Mouse (Mus musculus): ENCODE measurements around the gene Dlg5.

Gene Dlg5

DNA sequence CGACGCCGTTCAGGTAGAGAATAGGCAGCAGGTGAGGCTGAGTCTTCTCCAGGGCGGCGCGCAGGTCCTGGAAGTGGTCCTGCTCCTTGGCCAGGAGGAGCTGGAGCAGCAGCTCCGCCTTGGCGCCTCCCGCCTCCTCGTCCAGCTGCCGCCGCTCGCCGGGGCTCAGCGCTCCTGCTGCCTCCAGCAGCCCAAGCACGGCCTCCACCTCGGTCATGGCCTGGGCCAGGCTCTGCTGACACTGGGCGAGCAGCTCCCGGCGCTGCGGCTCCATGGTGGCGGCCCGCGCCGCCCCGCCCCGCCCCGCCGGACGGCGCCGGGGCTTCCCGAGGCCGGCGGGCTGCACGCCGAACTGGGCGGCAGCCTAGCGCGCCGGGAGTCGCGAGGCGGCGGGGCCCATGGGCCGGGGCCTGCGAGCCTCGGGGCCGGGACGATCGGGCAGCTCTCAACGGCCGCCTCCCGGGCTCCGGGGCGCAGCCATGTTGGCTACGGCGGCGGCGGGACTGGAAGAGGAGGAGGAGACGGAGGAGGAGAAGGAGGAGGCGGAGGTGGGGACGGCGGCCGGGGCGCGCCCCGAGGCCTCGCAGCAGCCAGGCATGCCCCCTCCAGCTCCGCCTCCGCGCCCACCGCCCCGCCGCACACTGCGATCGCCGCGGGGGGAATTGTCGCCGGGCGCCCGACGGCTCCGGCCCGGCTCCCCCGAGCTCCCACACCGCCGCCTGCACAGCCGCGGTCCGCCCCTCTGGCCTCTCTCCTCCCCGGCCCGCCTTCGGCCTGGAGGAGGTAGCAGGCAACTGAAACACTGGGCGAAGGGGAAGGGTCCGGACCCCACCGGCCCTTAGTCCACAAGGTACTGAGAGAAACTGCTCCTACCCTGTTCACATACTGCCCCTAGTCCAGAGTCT lies at the start of gene Dlg5:
TSS of gene Dlg5 (minus strand) at position 744 of the 905 bp plus-strand sequence.
- DNase-seq, result peak; percentile 56

GRCm38 (mm10) chr14:24293631-24294030 lies 47.9 kb upstream of the Dlg5 start:
- no peak for DNase-seq

DNA sequence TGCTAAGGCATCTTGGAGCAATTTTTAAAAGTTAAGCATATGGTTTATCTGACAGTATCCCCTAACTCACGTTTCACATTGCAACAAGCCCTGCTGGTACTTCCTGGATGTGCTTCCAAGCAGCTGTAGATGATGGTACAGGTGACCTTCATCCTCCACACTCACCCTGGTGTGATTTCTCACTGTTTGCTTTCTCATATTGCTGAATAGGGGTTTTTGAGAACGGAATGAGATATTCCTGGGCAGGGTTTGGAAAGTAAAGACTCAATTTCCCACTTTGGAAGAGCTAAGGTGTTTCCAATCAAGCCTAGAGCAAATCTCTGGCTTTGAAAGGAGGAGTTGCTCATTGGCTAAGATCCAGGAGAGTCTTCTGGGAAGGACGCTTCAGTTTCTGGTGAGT lies 47.2 kb upstream of the Dlg5 start, which contains the start of gene E330034G19Rik:
TSS of gene E330034G19Rik (plus strand) at position 301 of the 400 bp plus-strand sequence.
- DNase-seq, result no peak

DNA sequence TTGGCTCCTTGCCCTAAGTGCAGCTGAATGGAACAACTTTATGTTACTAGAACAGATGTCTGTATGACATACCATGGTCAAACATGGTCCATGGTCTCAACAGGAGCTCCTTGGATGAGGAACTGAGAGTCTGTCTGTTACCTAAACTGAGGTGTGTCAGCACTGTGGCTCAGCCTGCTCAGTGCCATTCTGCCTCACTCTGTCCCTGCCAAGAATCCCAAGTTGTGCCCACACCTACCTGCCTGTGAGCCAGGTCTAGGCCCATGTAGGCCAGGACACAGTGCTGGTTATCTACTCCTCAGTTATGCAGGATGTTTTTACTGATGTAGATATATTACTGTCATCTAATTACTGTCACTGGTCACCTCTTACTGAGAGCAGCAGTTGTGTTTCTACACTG lies 45.0 kb upstream of the Dlg5 start:
- DNase-seq, result no peak

DNA sequence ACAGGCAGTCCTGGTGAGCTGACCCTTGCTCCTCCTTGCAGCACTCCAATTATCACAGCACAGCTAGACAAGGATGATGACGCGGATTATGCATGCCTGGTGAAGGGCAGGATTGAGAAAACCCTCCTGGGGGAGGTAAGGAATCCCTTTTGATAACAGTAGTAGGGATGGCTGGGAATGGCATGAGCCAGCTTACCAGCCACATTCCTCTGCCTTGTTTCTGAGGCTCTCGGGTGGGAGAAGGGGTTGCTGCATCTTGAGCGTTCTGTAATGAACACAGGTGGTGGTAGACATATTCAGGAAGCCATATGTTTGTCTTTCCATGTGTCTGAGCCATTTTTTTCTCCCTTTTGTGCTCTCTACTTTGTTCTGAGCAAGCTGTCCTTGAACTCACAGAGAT lies 40.4 kb upstream of the Dlg5 start:
- DNase-seq, result no peak

DNA sequence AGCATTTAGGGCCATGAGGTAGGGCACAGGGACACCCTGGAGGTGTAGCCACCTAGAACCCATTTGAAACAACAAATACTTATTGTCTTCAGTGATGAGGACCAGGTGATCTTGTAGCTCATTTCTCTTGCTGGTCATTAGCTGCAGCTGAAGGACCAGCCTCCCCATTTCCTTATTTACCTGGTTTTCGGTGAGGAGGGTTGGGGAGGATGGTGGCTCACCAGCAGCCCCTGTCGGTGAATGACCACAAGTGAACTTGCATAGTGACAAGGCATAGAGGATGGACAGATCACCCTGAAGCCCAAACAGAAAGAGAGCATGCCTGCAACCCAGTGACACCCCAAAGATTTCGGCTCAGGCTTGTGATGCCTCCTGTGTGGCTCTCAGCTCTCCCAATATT lies 36.6 kb upstream of the Dlg5 start:
- DNase-seq, result no peak

- no peak for DNase-seq
Measured at GRCm38 (mm10) chr14:24281278-24281677, 35.6 kb upstream of the Dlg5 start.

DNA sequence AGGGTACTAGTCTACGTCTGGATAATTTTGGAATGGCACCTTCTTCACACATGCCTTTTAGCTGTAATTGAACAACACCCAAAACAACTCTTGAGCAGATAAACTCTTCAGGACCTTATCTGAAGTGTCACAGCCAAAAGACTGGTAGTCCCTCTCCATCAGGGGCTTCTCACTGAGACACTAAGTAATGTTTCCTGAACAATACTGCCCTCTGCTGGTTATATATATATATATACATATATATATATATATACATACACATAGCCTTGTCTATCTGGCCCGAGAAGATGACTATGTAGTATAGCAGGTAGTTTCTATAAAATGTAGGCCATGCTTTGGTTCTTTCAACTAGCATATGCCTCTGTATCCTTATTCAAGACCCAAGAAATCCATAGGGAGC lies 29.8 kb upstream of the Dlg5 start:
- no peak for DNase-seq

DNA sequence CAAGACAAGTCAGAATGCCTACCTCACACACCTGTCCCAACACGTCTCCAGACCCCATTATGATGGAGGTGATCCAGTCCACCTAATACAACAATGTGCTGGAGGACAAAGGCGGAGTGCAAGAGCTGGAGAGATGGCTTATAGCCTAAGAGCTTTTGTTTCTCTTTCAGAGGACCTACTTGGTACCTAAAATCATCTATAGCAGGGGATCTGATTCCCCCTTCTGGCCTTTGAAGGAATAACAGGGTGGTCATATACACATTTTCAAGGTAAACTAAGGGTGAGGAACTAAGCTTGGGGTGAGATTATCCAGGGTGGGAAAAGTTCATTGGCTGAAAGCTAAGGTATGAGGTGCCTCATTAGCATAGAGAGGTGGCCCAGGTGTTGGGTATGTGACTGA lies 27.9 kb upstream of the Dlg5 start:
- no peak for DNase-seq

DNA sequence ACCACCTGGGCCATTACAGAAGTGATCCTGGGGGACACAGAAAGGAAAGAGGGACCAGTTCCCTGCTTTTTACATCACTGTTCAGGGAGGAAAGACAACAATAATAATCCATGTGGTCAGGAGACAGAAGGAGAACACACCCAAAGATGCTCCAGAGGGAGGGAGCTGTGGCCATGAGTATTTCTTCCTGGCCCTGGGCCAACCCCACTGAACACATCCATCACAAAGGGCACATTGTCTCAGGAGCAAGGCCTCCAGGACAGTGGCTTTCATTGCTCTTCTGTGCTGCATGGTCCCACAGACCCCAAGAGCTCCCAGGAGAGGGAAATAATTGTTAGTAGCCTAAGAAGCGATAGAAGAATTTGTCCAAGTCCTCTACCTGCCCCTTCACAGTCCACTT lies 23.9 kb upstream of the Dlg5 start:
- no peak for DNase-seq

- DNase-seq, result peak; percentile 25
Measured at GRCm38 (mm10) chr14:24262915-24263314, 17.2 kb upstream of the Dlg5 start.

- DNase-seq, result no peak
Measured at GRCm38 (mm10) chr14:24262382-24262781, 16.7 kb upstream of the Dlg5 start.

DNA sequence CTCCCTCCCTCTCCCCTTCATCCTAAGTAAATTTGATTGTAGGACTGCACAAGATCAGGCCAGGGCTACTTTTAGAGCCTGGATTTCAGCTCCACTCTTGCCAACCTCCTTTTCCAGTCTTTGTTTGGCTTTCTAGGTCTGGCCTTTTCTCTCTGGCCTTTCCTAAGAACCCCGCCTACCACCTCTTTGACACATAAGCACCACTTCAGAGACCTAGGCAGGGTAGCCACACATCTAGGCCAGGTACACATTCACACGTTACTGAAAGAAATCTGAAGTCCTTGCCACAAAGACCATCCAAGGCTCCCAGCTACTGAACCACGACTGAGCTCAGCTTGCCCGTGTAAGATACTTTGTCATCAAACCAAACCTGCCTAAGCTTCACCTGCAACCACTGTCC lies 14.7 kb upstream of the Dlg5 start:
- DNase-seq, result no peak

DNA sequence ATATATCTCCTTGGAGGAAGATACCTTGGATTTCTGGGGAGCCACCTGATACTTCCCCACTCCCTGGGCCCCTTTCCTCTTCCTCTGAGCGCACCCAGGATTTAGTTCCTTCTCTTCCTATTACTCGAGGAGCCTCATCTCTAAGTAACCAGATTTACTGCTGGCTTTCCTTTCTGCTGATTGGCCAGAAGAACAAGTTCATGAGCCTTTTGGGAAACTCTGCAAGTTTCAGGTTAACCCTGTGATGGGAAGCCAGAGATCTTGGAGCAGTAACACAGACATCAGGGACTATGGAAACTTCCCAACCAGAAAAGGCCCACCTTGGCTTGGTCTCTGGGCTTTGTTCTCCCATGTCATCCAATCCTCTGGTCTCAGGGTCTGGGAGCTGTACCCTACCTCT lies 10.2 kb upstream of the Dlg5 start:
- DNase-seq, result no peak

- DNase-seq, result no peak
Measured at GRCm38 (mm10) chr14:24253611-24254202, 8.0 kb upstream of the Dlg5 start.

- DNase-seq, result no peak
Measured at GRCm38 (mm10) chr14:24251326-24251725, 5.6 kb upstream of the Dlg5 start.

- DNase-seq, result no peak
Measured at GRCm38 (mm10) chr14:24249926-24250325, 4.2 kb upstream of the Dlg5 start.

DNA sequence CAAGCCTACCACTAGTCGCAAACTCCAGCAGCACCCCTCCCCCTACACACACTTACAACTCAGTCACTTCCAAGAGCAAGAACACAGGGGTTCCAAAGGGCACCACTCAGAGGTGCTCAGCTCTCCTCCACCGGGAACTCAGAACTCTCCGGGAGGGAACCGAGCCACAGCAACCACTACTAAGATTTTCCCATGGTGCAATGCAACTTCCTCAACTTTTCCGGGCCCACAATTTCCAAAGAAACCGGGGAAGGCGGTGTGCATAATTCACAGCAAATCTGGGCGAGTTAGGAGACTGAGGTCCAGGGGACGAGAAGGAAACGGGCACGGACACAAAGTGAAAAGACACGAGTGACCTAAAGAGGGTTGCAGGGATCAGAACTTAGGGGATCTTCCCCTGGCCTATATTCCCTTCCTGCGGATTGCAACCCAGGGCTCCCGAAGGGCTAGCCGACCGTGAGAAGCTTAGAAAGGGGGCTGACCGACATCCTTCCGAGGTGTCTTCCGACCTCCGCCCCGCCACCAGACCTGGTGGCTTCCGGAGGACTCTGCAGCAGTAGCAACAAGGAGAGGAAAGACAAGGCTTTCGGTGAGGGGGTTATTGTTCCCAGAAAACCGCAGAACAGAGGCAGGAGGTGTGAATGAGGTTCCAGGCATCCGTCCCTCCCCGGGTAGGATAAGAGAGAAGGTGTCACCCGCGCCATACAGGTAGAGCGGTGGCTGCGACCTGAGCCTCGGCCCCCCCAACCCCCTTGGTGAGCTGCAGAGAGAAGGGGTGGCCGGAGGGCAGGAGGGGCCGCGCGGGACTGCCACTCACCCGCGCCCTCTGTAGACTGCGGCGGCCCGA lies 1.2 kb downstream of the Dlg5 start:
- DNase-seq, result peak; percentile 21

DNA sequence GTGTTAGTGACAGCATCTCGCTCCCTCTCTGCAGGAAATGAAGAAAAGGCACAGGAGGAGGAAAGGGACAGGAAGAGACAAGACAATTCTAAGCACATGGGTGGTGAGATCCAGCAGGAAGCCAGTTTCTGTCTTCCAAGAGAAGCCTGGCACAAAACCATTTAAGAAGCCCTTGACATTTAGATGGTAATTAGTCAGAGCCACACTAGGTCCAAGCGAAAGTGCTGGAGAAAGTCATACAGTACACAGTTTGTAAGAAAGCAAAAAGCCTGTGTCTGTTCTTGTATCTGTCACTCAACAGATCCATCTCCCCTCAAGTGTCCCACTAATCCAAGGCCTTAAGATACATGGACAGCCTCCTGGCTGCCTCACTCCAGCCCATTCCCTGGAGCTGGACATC lies 3.7 kb downstream of the Dlg5 start:
- no peak for DNase-seq

DNA sequence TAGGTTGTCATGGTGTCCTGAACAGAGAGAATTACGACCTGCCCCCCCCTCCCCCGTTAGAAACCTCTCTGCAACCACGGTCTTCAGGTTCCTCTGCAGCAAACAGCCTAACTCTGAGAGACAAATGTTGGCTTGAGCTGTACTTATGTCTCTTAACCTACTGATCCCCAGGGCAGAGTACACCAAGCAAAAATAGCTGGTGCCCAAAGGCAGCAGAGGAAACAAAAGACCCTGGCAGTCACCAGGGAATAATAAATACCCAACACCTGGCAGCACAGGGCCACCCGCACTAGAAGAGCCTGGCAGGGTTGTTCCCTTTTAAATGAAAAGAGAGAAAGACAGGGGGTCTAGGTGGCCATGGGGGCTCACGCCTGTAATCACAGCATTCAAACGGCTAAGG lies 4.9 kb downstream of the Dlg5 start:
- no peak for DNase-seq

DNA sequence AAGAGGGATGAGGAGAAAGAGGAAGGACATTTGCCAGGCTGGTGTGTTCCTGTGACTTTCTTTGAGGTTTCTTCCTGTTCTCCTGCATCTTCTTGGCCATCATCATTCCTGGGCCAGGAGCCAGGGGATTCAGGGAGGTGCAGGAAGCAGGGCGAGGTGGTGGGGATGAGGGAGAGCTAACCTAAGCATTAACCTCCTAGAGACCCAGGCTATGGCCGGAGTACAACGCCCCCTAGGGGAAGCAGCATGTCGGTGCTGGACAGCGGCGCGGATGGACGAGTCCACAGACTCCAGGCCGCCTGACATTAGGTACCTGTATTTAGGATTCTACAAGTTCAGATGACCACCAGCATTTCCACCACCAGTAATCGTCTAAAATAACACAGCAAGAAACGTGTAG lies 6.1 kb downstream of the Dlg5 start:
- no peak for DNase-seq

GRCm38 (mm10) chr14:24235954-24236353 lies 9.8 kb downstream of the Dlg5 start:
- DNase-seq, result no peak

DNA sequence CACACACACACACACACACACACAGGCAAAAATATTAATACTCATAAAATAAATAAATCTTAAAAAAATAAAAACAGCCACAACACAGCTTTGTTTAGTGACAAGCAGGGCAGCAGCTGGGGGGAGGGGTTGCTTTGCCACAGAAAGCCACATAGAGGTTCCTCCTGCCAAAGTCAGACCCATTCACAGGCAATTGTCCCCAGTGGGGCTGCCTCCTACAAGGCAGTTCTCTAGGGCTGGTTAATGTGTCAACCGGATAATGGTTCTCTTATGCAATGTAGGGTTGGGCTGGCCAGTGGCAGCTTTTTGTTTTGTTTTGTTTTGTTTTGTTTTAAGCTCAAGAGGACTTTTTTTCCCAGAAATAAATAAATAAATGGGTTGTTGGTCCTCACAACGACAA lies 11.3 kb downstream of the Dlg5 start:
- DNase-seq, result no peak
